Mouse (Mus musculus): ENCODE measurements around the gene Sstr4.

GRCm38 (mm10) chr2:148406971-148407869 lies 12.1 kb downstream of the Sstr4 start:
- TF ChIP-seq GATA1 (IDR thresholded peaks at IDR 0.05; ENCODE audit: borderline replicate concordance, low read length): no peak
- TF ChIP-seq FLI1 (IDR thresholded peaks at IDR 0.05; ENCODE audit: low read length): no peak

All from megakaryocyte, embryonic 14.5 days (primary cell).